ENCODE assay signal across 8 mouse cellular contexts in the genomic region with DNA sequence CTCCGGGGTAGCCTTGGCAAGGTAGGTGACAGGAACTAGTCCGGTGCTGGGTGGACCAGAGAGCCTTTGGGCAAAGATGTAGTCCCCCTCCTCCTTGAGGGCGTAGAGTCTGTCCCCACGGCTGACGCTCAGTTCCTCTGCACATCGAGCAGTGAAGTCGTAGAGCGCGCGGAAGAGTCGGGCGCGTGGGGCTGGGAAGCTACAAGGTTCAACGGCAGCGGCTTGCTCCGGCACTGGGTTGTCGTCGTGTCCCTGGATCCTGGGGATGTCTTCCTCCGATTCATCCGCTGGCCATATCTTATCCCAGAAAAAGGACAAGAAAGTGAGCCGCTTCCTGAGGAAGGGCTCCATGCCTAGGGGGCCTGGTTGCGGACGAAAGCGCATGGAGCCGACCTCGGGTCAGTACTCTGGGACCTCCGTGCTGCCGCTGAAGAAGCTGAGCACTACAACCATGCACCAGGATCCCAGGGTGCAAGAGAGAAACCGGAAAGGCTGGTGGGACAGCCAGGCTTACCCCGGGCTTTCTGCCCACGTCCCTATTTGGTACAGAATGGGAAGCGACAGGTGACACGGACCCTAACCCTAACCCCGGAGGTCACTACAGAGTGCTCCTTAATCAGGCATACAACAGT. TPM values are rescaled to one million over a fixed set of nuclear protein-coding genes. Genes with fewer than 3 reads are reported as not detected.
DNase-seq lines count a peak whose midpoint lies in the region; ATAC-seq and TF ChIP-seq lines count a peak whose summit lies in the region.

No protein-coding gene starts in this region.

- TF ChIP-seq CTCF in thymus, adult 2 months (IDR thresholded peaks at IDR 0.05; ENCODE audit: borderline replicate concordance, control insufficient read depth, extremely low read depth, insufficient read depth, low read length, poor library complexity): no peak
- no peak for TF ChIP-seq CTCF in kidney, postnatal 0 days (IDR thresholded peaks at IDR 0.05; ENCODE audit: low read depth)

- peak; percentile 21; the same call in 1 of the 2 replicates for ATAC-seq in kidney, postnatal 0 days (replicated peaks; ENCODE audit: low FRiP score, low read depth)
- ATAC-seq in midbrain, embryonic 14.5 days (ENCODE audit: low FRiP score, low TSS enrichment): no peak
- no peak for ATAC-seq in monocyte, adult 5-6 weeks (replicated peaks; ENCODE audit: insufficient number of reproducible peaks, low FRiP score, low TSS enrichment, poor library complexity, severe bottlenecking)

- no peaks in the 10 kb centered on the region for H3K36me3 ChIP-seq in thymus, adult 2 months (ENCODE audit: control insufficient read depth, insufficient read depth, low read length)
- H3K36me3 ChIP-seq in erythroblast, embryonic 14.5 days (ENCODE audit: control insufficient read depth): no peaks in the 10 kb centered on the region
- H3K36me3 ChIP-seq in kidney, postnatal 0 days (ENCODE audit: insufficient read depth, low read length): no peaks in the 10 kb centered on the region
- no peaks in the 10 kb centered on the region for H3K36me3 ChIP-seq in midbrain, embryonic 14.5 days (ENCODE audit: control insufficient read depth, insufficient read depth, low read length)

- whole genome bisulfite sequencing in thymus, adult 2 months: 4% methylated on average over 34 of the region's 34 CpGs
- WGBS in kidney, postnatal 0 days: 1% methylated on average over 34 of the region's 34 CpGs
- 3% methylated on average over 34 of the region's 34 CpGs for WGBS in midbrain, embryonic 14.5 days

- intact Hi-C loops in left cerebral cortex, postnatal 25 days (cut with DNase I): no loop called here

- H3K9ac ChIP-seq in kidney, postnatal 0 days (ENCODE audit: low read depth, low read length): 0 out of 2 replicates have a peak overlapping the region, but pooled peaks have one; percentile 1
- no peak overlapping the region for H3K9ac ChIP-seq in midbrain, embryonic 14.5 days (replicated peaks; ENCODE audit: low read length)

- no peak for DNase-seq in thymus, adult 2 months
- no peak for DNase-seq in thymus, postnatal 10 days (ENCODE audit: low spot score in 2 of 2)
- DNase-seq in kidney, postnatal 0 days (ENCODE audit: low spot score): peak; percentile 16
- DNase-seq in midbrain, embryonic 14.5 days: peak; percentile 36
- DNase-seq in layer of hippocampus, adult 18-20 months (ENCODE audit: low spot score in 2 of 2): no peak
- DNase-seq in left cerebral cortex, postnatal 25 days (ENCODE audit: low spot score in 2 of 2): no peak

- peaks cover 15% of the 10 kb centered on the region for H3K4me1 ChIP-seq in thymus, adult 2 months (replicated peaks; ENCODE audit: control insufficient read depth, insufficient read depth, low read length)
- H3K4me1 ChIP-seq in erythroblast, embryonic 14.5 days (ENCODE audit: control insufficient read depth): peaks cover 39% of the 10 kb centered on the region
- peaks cover 7% of the 10 kb centered on the region; the same call in 1 of the 2 replicates for H3K4me1 ChIP-seq in kidney, postnatal 0 days (replicated peaks; ENCODE audit: insufficient read depth, low read length)
- peaks cover 12% of the 10 kb centered on the region; the same call in 1 of the 2 replicates for H3K4me1 ChIP-seq in midbrain, embryonic 14.5 days (ENCODE audit: control insufficient read depth, insufficient read depth, low read length)

- no peaks in the 10 kb centered on the region; the same call in 1 of the 2 replicates for H3K27me3 ChIP-seq in thymus, adult 2 months (ENCODE audit: control insufficient read depth, insufficient read depth, low read length)
- peaks cover 65% of the 10 kb centered on the region for H3K27me3 ChIP-seq in erythroblast, embryonic 14.5 days (ENCODE audit: control insufficient read depth)
- peaks cover 10% of the 10 kb centered on the region; the same call in 1 of the 2 replicates for H3K27me3 ChIP-seq in kidney, postnatal 0 days (ENCODE audit: insufficient read depth, low read length)
- peaks cover 27% of the 10 kb centered on the region for H3K27me3 ChIP-seq in midbrain, embryonic 14.5 days (ENCODE audit: control insufficient read depth, insufficient read depth, low read length)

- no peak overlapping the region for H3K27ac ChIP-seq in thymus, adult 2 months (ENCODE audit: control insufficient read depth, insufficient read depth, low read length)
- no peak overlapping the region for H3K27ac ChIP-seq in kidney, postnatal 0 days
- no peak overlapping the region for H3K27ac ChIP-seq in midbrain, embryonic 14.5 days (replicated peaks; ENCODE audit: low read depth, low read length)

- H3K4me2 ChIP-seq in kidney, postnatal 0 days (ENCODE audit: low read length): peak overlapping the region; percentile 66
- peak overlapping the region; percentile 41 for H3K4me2 ChIP-seq in midbrain, embryonic 14.5 days (ENCODE audit: low read length)

- no peak for TF ChIP-seq POLR2A in thymus, adult 2 months (IDR thresholded peaks at IDR 0.05; ENCODE audit: control insufficient read depth, extremely low read depth, insufficient read depth, low read length, poor library complexity)

- H3K4me3 ChIP-seq in thymus, adult 2 months (ENCODE audit: control insufficient read depth, insufficient read depth, low read length): peak overlapping the region; percentile 31
- peak overlapping the region; percentile 50 for H3K4me3 ChIP-seq in erythroblast, embryonic 14.5 days (replicated peaks)
- peak overlapping the region; percentile 30 for H3K4me3 ChIP-seq in kidney, postnatal 0 days (replicated peaks; ENCODE audit: low read depth, low read length)
- H3K4me3 ChIP-seq in midbrain, embryonic 14.5 days (replicated peaks; ENCODE audit: low read depth, low read length): peak overlapping the region; percentile 18; the same call in 1 of the 2 replicates

- peaks cover 7% of the 10 kb centered on the region; the same call in 1 of the 2 replicates for H3K9me3 ChIP-seq in erythroblast, embryonic 14.5 days (ENCODE audit: control insufficient read depth, low read length)
- no peaks in the 10 kb centered on the region for H3K9me3 ChIP-seq in kidney, postnatal 0 days (replicated peaks; ENCODE audit: low read length)
- H3K9me3 ChIP-seq in midbrain, embryonic 14.5 days (ENCODE audit: control insufficient read depth, low read length): no peaks in the 10 kb centered on the region

RNA-seq across cellular contexts. Expression of gene Srms, which starts 0.5 kb away (rescaled TPM):
- 0.71 and 0.86 TPM in 2 replicates for polyA plus RNA-seq in thymus, adult 2 months (2012; rRNA removed)
- 0.03 TPM in 1 of 2 replicates, not detected in the other for polyA plus RNA-seq in erythroblast, embryonic 14.5 days (2012)
- 0.14 and 0.26 TPM in 2 replicates for polyA plus RNA-seq in kidney, postnatal 0 days (2015; fragmentation: Nextera tagmentation; extraction: Ambion mirVana)
- polyA plus RNA-seq in midbrain, embryonic 14.5 days (2014; fragmentation: Nextera tagmentation; extraction: Ambion mirVana): 0.11 and 0.16 TPM in 2 replicates
- under 1 TPM; 0.15 to 0.40 TPM for total RNA-seq in layer of hippocampus, adult 18-20 months (2021)
- total RNA-seq in left cerebral cortex, postnatal 25 days (2021): under 1 TPM in 1 of 2 experiments, not detected in 1; 0.21 TPM
- 0.95 to 1.3 TPM in 2 of 3 replicates, not detected in the other for total RNA-seq in monocyte, adult 5-6 weeks (2017)

RNA-seq across cellular contexts. Expression of gene Fndc11, which starts 7.3 kb away (rescaled TPM):
- polyA plus RNA-seq in thymus, adult 2 months (2012; rRNA removed): 0.85 and 0.88 TPM in 2 replicates
- polyA plus RNA-seq in erythroblast, embryonic 14.5 days (2012): 0.12 and 0.14 TPM in 2 replicates
- 0.27 and 0.55 TPM in 2 replicates for polyA plus RNA-seq in kidney, postnatal 0 days (2015; fragmentation: Nextera tagmentation; extraction: Ambion mirVana)
- 0.39 and 0.49 TPM in 2 replicates for polyA plus RNA-seq in midbrain, embryonic 14.5 days (2014; fragmentation: Nextera tagmentation; extraction: Ambion mirVana)
- under 1 TPM in 1 of 2 experiments, not detected in 1; 0.22 TPM for total RNA-seq in layer of hippocampus, adult 18-20 months (2021)
- under 1 TPM in 1 of 2 experiments, not detected in 1; 0.30 TPM for total RNA-seq in left cerebral cortex, postnatal 25 days (2021)
- 0.39 TPM in 1 of 3 replicates, not detected in the others for total RNA-seq in monocyte, adult 5-6 weeks (2017)

RNA-seq across cellular contexts. Expression of gene Ptk6, which starts 9.9 kb away (rescaled TPM):
- 0.22 and 0.32 TPM in 2 replicates for polyA plus RNA-seq in thymus, adult 2 months (2012; rRNA removed)
- polyA plus RNA-seq in erythroblast, embryonic 14.5 days (2012): not detected in 2 replicates
- not detected in 2 replicates for polyA plus RNA-seq in kidney, postnatal 0 days (2015; fragmentation: Nextera tagmentation; extraction: Ambion mirVana)
- not detected in 2 replicates for polyA plus RNA-seq in midbrain, embryonic 14.5 days (2014; fragmentation: Nextera tagmentation; extraction: Ambion mirVana)
- total RNA-seq in layer of hippocampus, adult 18-20 months (2021): not detected
- under 1 TPM in 1 of 2 experiments, not detected in 1; 0.09 TPM for total RNA-seq in left cerebral cortex, postnatal 25 days (2021)
- total RNA-seq in monocyte, adult 5-6 weeks (2017): 0.53 to 3.0 TPM (median 1.8 TPM) in 3 replicates

RNA-seq across cellular contexts. Expression of gene Ppdpf, which starts 25.5 kb away (rescaled TPM):
- polyA plus RNA-seq in thymus, adult 2 months (2012; rRNA removed): 191 and 219 TPM in 2 replicates
- 31.8 and 38.4 TPM in 2 replicates for polyA plus RNA-seq in erythroblast, embryonic 14.5 days (2012)
- polyA plus RNA-seq in kidney, postnatal 0 days (2015; fragmentation: Nextera tagmentation; extraction: Ambion mirVana): 262 and 278 TPM in 2 replicates
- 442 and 539 TPM in 2 replicates for polyA plus RNA-seq in midbrain, embryonic 14.5 days (2014; fragmentation: Nextera tagmentation; extraction: Ambion mirVana)
- total RNA-seq in layer of hippocampus, adult 18-20 months (2021): 10 to 100 TPM; 84.9 to 85.1 TPM
- total RNA-seq in left cerebral cortex, postnatal 25 days (2021): 10 to 100 TPM; 95.9 to 97.3 TPM
- total RNA-seq in monocyte, adult 5-6 weeks (2017): 68.9 to 87.3 TPM (median 84.2 TPM) in 3 replicates

RNA-seq across cellular contexts. Expression of gene Helz2, which starts 29.3 kb away (rescaled TPM):
- polyA plus RNA-seq in thymus, adult 2 months (2012; rRNA removed): 106 and 116 TPM in 2 replicates
- 0.10 and 0.17 TPM in 2 replicates for polyA plus RNA-seq in erythroblast, embryonic 14.5 days (2012)
- 1.4 and 1.5 TPM in 2 replicates for polyA plus RNA-seq in kidney, postnatal 0 days (2015; fragmentation: Nextera tagmentation; extraction: Ambion mirVana)
- 0.19 and 0.39 TPM in 2 replicates for polyA plus RNA-seq in midbrain, embryonic 14.5 days (2014; fragmentation: Nextera tagmentation; extraction: Ambion mirVana)
- total RNA-seq in layer of hippocampus, adult 18-20 months (2021): 1 to 10 TPM; 1.9 to 2.5 TPM
- 1 to 10 TPM; 2.2 to 2.5 TPM for total RNA-seq in left cerebral cortex, postnatal 25 days (2021)
- 29.5 to 66.9 TPM (median 36.7 TPM) in 3 replicates for total RNA-seq in monocyte, adult 5-6 weeks (2017)

Comparison
In these comparisons a context has a peak if more than half of its experiments do, and no peak if none do; other contexts are left out.
1. DNase-seq: peak in kidney, postnatal 0 days (single experiment) and midbrain, embryonic 14.5 days (single experiment); none in thymus, adult 2 months (single experiment), thymus, postnatal 10 days (0 of 2), layer of hippocampus, adult 18-20 months (0 of 2) and left cerebral cortex, postnatal 25 days (0 of 2).
2. Peak in every context shown above with its lines, with median percentiles within 50 percentile points of each other: H3K4me3 ChIP-seq.